Mouse (Mus musculus) limb, embryonic 15.5 days (tissue): ENCODE data around the gene Kdm4b. TPM values are rescaled to one million over a fixed set of nuclear protein-coding genes. Genes with fewer than 3 reads are reported as not detected.

ENCODE experiments used
- ATAC-seq: fragments of 200-750 bp; cut with Nextera tagmentation; 2 replicates; pipeline ENCODE4 v1.8.0; 2017; ENCODE audit warnings: low read depth, moderate TSS enrichment; ENCODE audit not compliant: insufficient number of reproducible peaks, low FRiP score, low TSS enrichment
- H3K27ac ChIP-seq: fragments of 300-500 bp; sonication (generic); 2 replicates; pipeline ENCODE4 v1.5.1; 2015; ENCODE audit warnings: moderate library complexity, mild to moderate bottlenecking, inconsistent platforms
- H3K27me3 ChIP-seq: fragments of 300-500 bp; sonication (generic); 2 replicates; pipeline ENCODE4 v1.6.1; 2015; ENCODE audit warnings: inconsistent platforms
- H3K36me3 ChIP-seq: fragments of 300-500 bp; sonication (generic); 2 replicates; pipeline ENCODE4 v1.6.1; 2015; ENCODE audit warnings: inconsistent platforms
- H3K4me1 ChIP-seq: fragments of 300-500 bp; sonication (generic); 2 replicates; pipeline ENCODE4 v1.6.1; 2015; ENCODE audit warnings: inconsistent platforms
- H3K4me2 ChIP-seq: fragments of 300-500 bp; sonication (generic); 2 replicates; pipeline ENCODE4 v1.6.1; 2015; ENCODE audit warnings: mild to moderate bottlenecking, inconsistent platforms
- H3K4me3 ChIP-seq: fragments of 300-500 bp; sonication (generic); 2 replicates; pipeline ENCODE4 v1.5.1; 2015; ENCODE audit warnings: mild to moderate bottlenecking, inconsistent platforms
- H3K9ac ChIP-seq: fragments of 300-500 bp; sonication (generic); 2 replicates; pipeline ENCODE4 v1.6.1; 2015; ENCODE audit warnings: inconsistent platforms
- H3K9me3 ChIP-seq: fragments of 300-500 bp; sonication (generic); 2 replicates; pipeline ENCODE4 v1.6.1; 2016; ENCODE audit warnings: inconsistent platforms
- WGBS: fragments of 180-500 bp; shearing (Covaris S2); methylation state at CpG from one replicate; pipeline ENCODE4 v1.1.7; 2015; 5-methylcytosine and 5-hydroxymethylcytosine counted together
- polyA plus RNA-seq: library from polyadenylated mRNA; unstranded; fragments of >200 nt; fragmentation: Nextera tagmentation; extraction: Ambion mirVana; gene quantifications from 2 replicates; pipeline ENCODE4 v1.2.1, GENCODE M21; 2015

Kdm4b gene
- polyA plus RNA-seq, 1 experiment from 2014 or later, result 37.3 TPM

GRCm38 (mm10) chr17:56373136-56374034 lies 47.5 kb downstream of the Kdm4b start:
- no peaks in the 10 kb centered on the region for H3K9me3 ChIP-seq
- H3K4me3 ChIP-seq, result no peak overlapping the region
- ATAC-seq, result no peak
- WGBS, result 72% methylated on average over 17 of the region's 17 CpGs
- no peaks in the 10 kb centered on the region for H3K27me3 ChIP-seq
- no peak overlapping the region for H3K9ac ChIP-seq
- peaks cover 98% of the 10 kb centered on the region for H3K36me3 ChIP-seq
- no peak overlapping the region for H3K27ac ChIP-seq
- H3K4me1 ChIP-seq, result no peaks in the 10 kb centered on the region
- no peak overlapping the region for H3K4me2 ChIP-seq

- ATAC-seq, result no peak
- no peak overlapping the region for H3K9ac ChIP-seq
- H3K4me3 ChIP-seq, result no peak overlapping the region
- H3K27ac ChIP-seq, result no peak overlapping the region
- no peaks in the 10 kb centered on the region for H3K9me3 ChIP-seq
- H3K4me1 ChIP-seq, result no peaks in the 10 kb centered on the region
- H3K4me2 ChIP-seq, result no peak overlapping the region
- no peaks in the 10 kb centered on the region for H3K27me3 ChIP-seq
- 81% methylated on average over 1 of the region's 1 CpGs for WGBS
- H3K36me3 ChIP-seq, result peaks cover 98% of the 10 kb centered on the region
Observed at GRCm38 (mm10) chr17:56374851-56375250, 49.0 kb downstream of the Kdm4b start.

GRCm38 (mm10) chr17:56379281-56379834 lies 53.5 kb downstream of the Kdm4b start:
- Histone ChIP-seq H3K4me2 (no peak overlapping the region), H3K9me3 (no peaks in the 10 kb centered on the region), H3K4me1 (no peaks in the 10 kb centered on the region), H3K9ac (no peak overlapping the region), H3K4me3 (no peak overlapping the region), H3K27me3 (no peaks in the 10 kb centered on the region), H3K27ac (no peak overlapping the region), H3K36me3 (peaks cover 94% of the 10 kb centered on the region)
- ATAC-seq, result no peak
- WGBS, result 63% methylated on average over 6 of the region's 6 CpGs

GRCm38 (mm10) chr17:56380286-56380685 lies 54.4 kb downstream of the Kdm4b start:
- WGBS, result 87% methylated on average over 6 of the region's 6 CpGs
- no peaks in the 10 kb centered on the region for H3K27me3 ChIP-seq
- no peak overlapping the region for H3K4me3 ChIP-seq
- H3K9ac ChIP-seq, result no peak overlapping the region
- H3K27ac ChIP-seq, result no peak overlapping the region
- H3K9me3 ChIP-seq, result no peaks in the 10 kb centered on the region
- peaks cover 94% of the 10 kb centered on the region for H3K36me3 ChIP-seq
- no peak overlapping the region for H3K4me2 ChIP-seq
- H3K4me1 ChIP-seq, result no peaks in the 10 kb centered on the region
- no peak for ATAC-seq

GRCm38 (mm10) chr17:56381183-56381582 lies 55.3 kb downstream of the Kdm4b start:
- Histone ChIP-seq H3K27ac (no peak overlapping the region), H3K9me3 (no peaks in the 10 kb centered on the region), H3K4me1 (no peaks in the 10 kb centered on the region), H3K36me3 (peaks cover 94% of the 10 kb centered on the region), H3K9ac (no peak overlapping the region), H3K4me3 (no peak overlapping the region), H3K4me2 (no peak overlapping the region), H3K27me3 (no peaks in the 10 kb centered on the region)
- ATAC-seq, result no peak
- 89% methylated on average over 5 of the region's 5 CpGs for WGBS

- Histone ChIP-seq H3K27me3 (no peaks in the 10 kb centered on the region), H3K36me3 (peaks cover 92% of the 10 kb centered on the region), H3K9me3 (no peaks in the 10 kb centered on the region), H3K4me1 (no peaks in the 10 kb centered on the region), H3K4me3 (no peak overlapping the region), H3K9ac (no peak overlapping the region), H3K4me2 (no peak overlapping the region), H3K27ac (no peak overlapping the region)
- no peak for ATAC-seq
- 71% methylated on average over 8 of the region's 8 CpGs for WGBS
Observed at GRCm38 (mm10) chr17:56382997-56383396, 57.1 kb downstream of the Kdm4b start.

- Histone ChIP-seq H3K4me1 (no peaks in the 10 kb centered on the region), H3K4me3 (no peak overlapping the region), H3K27me3 (no peaks in the 10 kb centered on the region), H3K9me3 (no peaks in the 10 kb centered on the region), H3K9ac (no peak overlapping the region), H3K36me3 (peaks cover 94% of the 10 kb centered on the region), H3K4me2 (no peak overlapping the region), H3K27ac (no peak overlapping the region)
- WGBS, result 85% methylated on average over 6 of the region's 6 CpGs
- ATAC-seq, result no peak
Observed at GRCm38 (mm10) chr17:56384903-56385302, 59.0 kb downstream of the Kdm4b start.

GRCm38 (mm10) chr17:56387612-56388011 lies 61.8 kb downstream of the Kdm4b start:
- no peak for ATAC-seq
- Histone ChIP-seq H3K9me3 (no peaks in the 10 kb centered on the region), H3K27ac (no peak overlapping the region), H3K9ac (no peak overlapping the region), H3K36me3 (peaks cover 94% of the 10 kb centered on the region), H3K4me3 (no peak overlapping the region), H3K27me3 (no peaks in the 10 kb centered on the region), H3K4me2 (no peak overlapping the region), H3K4me1 (no peaks in the 10 kb centered on the region)
- WGBS, result 76% methylated on average over 6 of the region's 6 CpGs

- H3K9ac ChIP-seq, result no peak overlapping the region
- no peaks in the 10 kb centered on the region for H3K27me3 ChIP-seq
- H3K9me3 ChIP-seq, result no peaks in the 10 kb centered on the region
- 87% methylated on average over 6 of the region's 6 CpGs for WGBS
- H3K27ac ChIP-seq, result no peak overlapping the region
- H3K4me2 ChIP-seq, result no peak overlapping the region
- no peak for ATAC-seq
- H3K36me3 ChIP-seq, result peaks cover 100% of the 10 kb centered on the region
- H3K4me1 ChIP-seq, result no peaks in the 10 kb centered on the region
- H3K4me3 ChIP-seq, result no peak overlapping the region
Observed at GRCm38 (mm10) chr17:56393238-56393637, 67.4 kb downstream of the Kdm4b start.

GRCm38 (mm10) chr17:56393889-56394288 lies 68.0 kb downstream of the Kdm4b start:
- H3K27ac ChIP-seq, result no peak overlapping the region
- 91% methylated on average over 10 of the region's 10 CpGs for WGBS

GRCm38 (mm10) chr17:56396051-56396450 lies 70.2 kb downstream of the Kdm4b start:
- H3K36me3 ChIP-seq, result peaks cover 100% of the 10 kb centered on the region
- no peak for ATAC-seq
- H3K4me3 ChIP-seq, result no peak overlapping the region
- H3K9me3 ChIP-seq, result no peaks in the 10 kb centered on the region
- 90% methylated on average over 6 of the region's 6 CpGs for WGBS
- H3K4me2 ChIP-seq, result no peak overlapping the region
- no peak overlapping the region for H3K9ac ChIP-seq
- H3K27ac ChIP-seq, result no peak overlapping the region
- no peaks in the 10 kb centered on the region for H3K4me1 ChIP-seq
- H3K27me3 ChIP-seq, result no peaks in the 10 kb centered on the region

More at GRCm38 (mm10) chr17:56393889-56394288, 68.0 kb downstream of the Kdm4b start:
- peaks cover 100% of the 10 kb centered on the region for H3K36me3 ChIP-seq
- no peaks in the 10 kb centered on the region for H3K27me3 ChIP-seq
- no peaks in the 10 kb centered on the region for H3K9me3 ChIP-seq
- H3K4me3 ChIP-seq, result no peak overlapping the region
- no peaks in the 10 kb centered on the region for H3K4me1 ChIP-seq
- H3K4me2 ChIP-seq, result no peak overlapping the region
- no peak for ATAC-seq
- H3K9ac ChIP-seq, result no peak overlapping the region

- H3K9ac ChIP-seq, result no peak overlapping the region
- H3K27me3 ChIP-seq, result no peaks in the 10 kb centered on the region
- H3K4me1 ChIP-seq, result no peaks in the 10 kb centered on the region
- H3K9me3 ChIP-seq, result no peaks in the 10 kb centered on the region
- WGBS, result 82% methylated on average over 3 of the region's 3 CpGs
- no peak for ATAC-seq
- H3K4me3 ChIP-seq, result no peak overlapping the region
- peaks cover 98% of the 10 kb centered on the region for H3K36me3 ChIP-seq
- H3K4me2 ChIP-seq, result no peak overlapping the region
- H3K27ac ChIP-seq, result no peak overlapping the region
Observed at GRCm38 (mm10) chr17:56400221-56400620, 74.4 kb downstream of the Kdm4b start.
